Mouse (Mus musculus) MEL-GATA-1-ER (cell line): ENCODE results near the gene 2610318N02Rik.

ENCODE experiments used
- DNase-seq: peaks from one replicate; pipeline ENCODE4 v3.0.0-alpha.2; 2012; ENCODE audit warnings: low read depth; ENCODE audit errors: extremely low read depth

The 2610318N02Rik gene

DNA sequence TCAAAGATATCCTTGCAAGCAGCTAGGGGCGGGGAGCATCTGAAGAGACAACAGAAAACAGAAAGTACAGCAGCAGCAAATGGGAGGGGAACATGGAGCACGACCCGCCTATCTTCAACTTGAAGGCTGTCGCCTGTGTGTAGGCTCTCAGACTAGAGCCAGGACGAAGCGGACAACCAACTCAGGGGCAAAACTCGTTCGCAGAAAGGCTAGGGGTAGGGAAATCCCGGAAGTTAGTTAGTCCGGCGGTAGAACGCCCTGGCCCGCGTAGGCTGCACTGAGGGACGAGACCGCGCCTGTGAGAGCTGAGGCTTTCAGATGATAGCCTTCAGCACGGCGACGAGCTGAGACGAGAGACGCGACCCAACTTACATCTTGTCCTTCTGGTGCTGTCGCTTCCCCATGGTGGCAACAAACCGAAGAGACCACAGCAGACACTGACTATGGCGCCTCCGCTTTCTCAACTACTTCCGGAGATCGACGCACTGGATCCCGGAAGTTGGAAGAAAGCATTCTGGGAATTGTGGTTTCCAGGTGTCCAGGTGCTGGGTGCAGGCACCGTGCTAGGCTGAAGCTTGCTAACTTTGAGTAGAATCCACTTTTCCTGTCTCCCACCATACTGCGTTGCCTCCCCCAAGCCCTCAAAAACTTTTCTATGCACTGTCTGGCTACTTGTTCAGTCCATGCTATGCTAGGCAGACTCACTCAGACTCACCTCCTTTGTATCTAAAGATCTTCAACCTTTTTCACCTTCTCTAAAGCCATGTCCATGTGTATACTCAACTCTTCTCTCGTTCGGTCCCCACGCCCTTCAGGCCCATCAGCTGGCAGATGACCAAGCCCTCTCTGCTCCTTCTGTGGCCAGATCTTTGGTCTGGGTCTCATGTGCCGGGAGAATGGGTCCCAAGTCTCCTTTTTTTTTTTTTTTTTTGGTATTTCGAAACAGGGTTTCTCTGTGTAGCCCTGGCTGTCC lies 13.9 kb downstream of the 2610318N02Rik start, which contains the start of gene Ppil2:
TSS of gene Ppil2 (minus strand) at position 487 of the 973 bp plus-strand sequence.
- DNase-seq: peak; percentile 74

DNA sequence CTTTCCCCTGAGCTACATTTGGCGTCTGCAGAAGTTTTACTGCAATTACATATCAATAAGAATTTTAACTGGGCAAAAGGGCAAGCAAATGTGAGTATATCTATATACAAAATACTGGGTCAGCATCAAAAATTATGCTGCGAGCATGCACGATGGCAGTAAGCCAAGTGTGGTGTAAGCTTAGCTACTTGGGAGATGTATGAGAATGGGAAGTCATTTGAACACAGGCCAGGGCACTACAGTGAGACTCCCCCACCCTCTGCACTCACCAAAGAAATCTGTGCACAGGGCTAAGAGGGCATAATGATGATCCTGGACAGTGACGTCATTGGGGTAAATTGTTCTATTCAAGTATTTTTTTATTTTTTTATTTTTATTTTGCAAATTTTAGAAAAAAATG lies 20.4 kb downstream of the 2610318N02Rik start:
- no peak for DNase-seq

DNA sequence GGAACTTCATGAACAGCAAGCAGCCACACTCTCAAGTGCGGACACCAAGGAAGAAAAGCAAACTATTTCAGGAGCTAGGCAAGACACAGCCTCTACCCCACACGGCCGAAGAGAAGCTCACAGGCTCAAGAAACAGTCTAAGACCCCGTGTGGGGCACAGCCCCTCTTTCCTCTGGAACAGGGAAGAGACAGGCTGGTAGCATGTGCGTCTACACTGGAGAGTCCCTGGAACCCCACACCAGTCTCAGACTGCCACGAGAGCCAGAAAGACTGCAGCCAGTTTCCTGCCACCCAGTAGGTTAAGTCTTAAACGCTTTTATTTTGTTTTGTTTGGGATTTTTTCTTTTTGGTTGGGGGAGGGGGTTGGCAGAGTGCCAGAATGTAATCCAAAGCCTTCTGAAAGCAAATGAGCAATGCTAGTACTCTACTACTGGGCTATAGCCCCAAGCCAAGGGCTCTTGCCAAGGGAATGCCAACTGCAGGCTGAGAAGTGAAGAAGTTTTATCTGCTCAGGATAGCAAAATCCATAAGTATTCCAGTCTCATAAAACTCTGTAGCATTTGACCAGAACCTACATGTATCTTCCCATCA lies 22.2 kb downstream of the 2610318N02Rik start:
- no peak for DNase-seq

GRCm38 (mm10) chr16:17096938-17097337 lies 28.0 kb downstream of the 2610318N02Rik start:
- DNase-seq: no peak

DNA sequence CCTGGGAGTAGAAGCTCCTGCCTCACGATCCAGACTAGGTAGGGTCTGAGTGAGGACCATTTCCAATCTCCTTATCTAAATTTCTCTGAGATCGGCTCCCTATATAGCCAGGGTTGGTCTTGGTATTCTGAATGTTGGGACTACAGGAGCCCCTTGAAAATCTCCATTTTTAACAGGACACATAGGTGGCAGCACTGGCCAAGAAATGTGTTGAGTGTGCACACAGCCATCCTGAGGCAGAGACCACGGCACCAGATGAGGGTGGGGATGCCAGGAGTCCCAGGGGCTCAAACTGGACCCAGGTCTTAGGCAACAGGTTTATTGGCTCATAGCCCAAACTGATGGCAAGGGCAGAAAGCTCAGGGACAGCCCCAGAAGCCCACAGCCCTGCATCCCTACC lies 36.6 kb downstream of the 2610318N02Rik start:
- DNase-seq: no peak

DNA sequence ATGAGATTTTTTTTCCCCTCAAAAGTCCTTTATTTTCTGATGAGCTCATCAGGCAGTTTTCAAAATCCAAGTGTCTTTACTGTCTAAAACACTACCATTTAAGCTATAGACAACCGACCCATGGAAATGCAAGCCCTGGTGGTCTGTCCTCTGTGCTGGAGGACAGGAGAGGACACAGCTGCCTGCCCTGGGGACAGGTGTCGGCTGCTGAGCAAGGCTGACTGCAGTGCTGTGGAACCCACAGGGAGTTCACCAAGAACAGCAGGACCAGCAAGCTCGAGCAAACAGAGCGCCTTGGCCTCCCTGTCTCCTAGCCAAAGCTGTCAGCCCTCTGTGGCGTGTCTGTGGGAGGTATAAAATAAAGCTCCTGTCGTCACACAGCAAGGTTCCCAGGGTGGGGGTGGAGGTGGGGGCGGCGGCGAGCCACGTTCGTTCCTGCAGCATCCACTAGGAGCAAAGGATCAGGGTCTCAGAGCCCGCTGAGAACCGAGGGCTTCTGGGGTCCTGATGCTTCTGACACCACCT lies 38.2 kb downstream of the 2610318N02Rik start:
- DNase-seq: no peak

DNA sequence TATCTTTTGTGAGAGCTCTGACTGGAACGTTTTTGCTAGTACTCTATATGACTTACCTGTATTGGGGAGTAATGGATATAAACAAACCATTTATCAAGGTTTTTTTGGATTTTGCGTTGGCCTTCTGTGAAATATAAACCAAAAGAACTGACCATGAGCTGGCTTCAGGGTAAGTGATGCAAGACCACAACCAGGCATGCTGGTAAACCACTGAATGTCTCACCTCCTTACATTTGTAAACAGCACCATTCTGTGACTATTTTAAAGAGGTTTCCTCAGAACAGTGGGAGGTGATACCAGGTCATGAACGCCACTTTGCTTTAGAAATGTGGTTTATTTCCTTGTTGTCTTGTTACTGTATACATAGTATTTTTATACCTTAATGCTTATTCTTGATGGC lies 38.7 kb downstream of the 2610318N02Rik start:
- no peak for DNase-seq

GRCm38 (mm10) chr16:17085636-17086035 lies 39.3 kb downstream of the 2610318N02Rik start:
- no peak for DNase-seq

DNA sequence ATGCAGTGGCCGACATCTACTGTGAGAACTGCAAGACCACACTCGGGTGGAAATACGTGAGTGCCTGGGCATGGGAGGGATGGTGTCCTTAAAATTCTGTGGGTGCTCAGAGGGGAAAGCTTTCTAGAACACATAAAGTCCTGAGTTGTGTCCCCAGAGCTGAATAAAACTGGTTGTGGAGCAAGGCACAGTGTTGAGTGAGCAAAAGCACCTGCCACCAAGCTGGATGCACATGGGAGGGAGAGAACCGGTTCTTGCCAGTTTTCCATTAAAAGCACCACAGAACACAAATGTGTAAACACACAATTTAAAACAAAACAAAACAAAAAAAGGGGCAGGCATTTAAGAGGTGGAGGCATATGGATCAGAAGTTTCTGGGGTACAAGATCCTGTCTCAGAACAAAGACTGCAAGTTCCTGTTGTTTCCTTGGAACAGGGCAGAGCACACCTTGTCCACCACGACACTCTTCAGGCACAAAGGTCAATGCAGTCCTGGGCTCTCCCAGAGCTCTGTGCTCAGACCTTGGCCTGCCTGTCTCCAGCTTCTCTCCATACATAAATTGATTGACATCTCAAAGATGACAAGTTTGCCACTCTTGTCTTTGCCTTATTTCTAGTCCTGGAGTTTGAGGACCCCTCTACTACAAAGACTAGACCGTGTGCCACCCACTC lies 42.7 kb downstream of the 2610318N02Rik start:
- DNase-seq: no peak

- no peak for DNase-seq
These were observed 46.9 kb downstream of the 2610318N02Rik start for GRCm38 (mm10) chr16:17078101-17078500.

- no peak for DNase-seq
These were observed 48.1 kb downstream of the 2610318N02Rik start for GRCm38 (mm10) chr16:17076869-17077268.

- no peak for DNase-seq
These were observed 48.7 kb downstream of the 2610318N02Rik start for GRCm38 (mm10) chr16:17076301-17076700.

GRCm38 (mm10) chr16:17073000-17073399 lies 52.0 kb downstream of the 2610318N02Rik start:
- DNase-seq: no peak

- DNase-seq: no peak
These were observed 54.3 kb downstream of the 2610318N02Rik start for GRCm38 (mm10) chr16:17070716-17071115.

GRCm38 (mm10) chr16:17069511-17070443 lies 55.2 kb downstream of the 2610318N02Rik start, which contains the start of gene Ypel1:
Gene Ypel1 (plus strand): TSS chr16:17069696.
- peak; percentile 26 for DNase-seq

DNA sequence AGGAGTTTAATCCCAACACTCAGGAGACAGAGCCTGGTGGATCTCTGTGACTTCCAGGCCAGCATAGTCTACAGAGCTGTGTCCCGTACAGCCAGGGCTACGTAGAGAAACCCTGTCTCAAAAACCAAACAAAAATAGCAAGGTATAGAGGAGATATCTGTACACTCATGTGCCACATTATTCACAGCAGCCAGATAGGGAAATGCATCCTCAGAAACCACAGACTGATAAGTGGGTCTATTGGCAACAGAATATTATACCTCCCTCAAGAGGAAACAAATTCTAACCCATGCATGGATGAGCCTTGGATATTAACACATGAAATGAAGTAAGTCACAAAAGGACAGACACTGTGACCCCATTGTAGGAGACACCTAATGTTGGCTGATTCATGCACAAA lies 57.4 kb downstream of the 2610318N02Rik start:
- DNase-seq: peak; percentile 26
